Mouse (Mus musculus): ENCODE data around the gene Asphd1. TPM values are rescaled to one million over a fixed set of nuclear protein-coding genes. Genes with fewer than 3 reads are reported as not detected.
A peak's percentile ranks its signal among the peaks of the same experiment; 100 is the strongest.

Asphd1 gene
- polyA plus RNA-seq, 1 experiment: not detected

DNA sequence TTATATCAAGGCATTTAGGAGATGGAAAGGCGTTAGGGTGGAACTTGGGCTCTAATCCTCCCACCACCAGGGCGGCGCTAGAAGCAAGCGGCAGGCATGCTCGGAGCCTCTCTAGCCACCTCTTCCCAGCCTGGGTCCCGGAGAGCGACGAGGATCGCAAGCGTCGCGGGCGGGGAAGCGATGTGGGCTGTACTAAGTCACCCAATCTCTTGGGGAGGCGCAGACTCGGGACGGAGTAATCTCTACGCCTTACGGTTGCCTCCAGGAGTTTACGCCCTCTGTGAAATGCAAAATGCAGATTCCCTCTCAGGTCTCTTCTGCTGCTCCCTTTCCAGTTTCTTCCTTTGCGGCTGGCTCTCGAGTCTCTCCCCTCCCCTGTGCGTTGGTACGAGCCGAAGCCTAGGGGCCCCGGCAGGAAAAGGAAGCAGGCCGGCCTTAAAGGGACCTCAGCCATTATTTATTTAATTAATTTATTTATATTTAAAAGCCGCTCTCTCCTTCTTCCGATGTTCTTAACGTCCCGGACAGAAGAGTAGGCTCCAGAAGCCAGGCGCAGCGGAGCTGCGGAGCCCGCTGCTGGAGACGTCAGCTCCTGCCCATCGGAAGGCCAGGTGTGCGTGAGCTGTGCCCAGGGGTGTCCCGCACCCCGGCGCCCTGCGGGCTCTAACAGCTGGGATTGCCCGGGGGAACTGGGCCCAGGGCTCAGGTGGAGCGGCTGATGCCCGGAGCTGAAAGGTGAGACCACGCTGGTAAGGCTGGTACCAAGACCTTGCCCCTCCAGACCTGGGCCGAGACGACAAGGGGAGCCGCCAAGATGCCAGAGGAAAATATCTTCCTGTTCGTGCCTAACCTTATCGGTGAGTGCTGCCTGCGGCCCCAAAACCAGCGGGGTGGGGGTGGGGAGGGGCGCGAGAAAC is 26.8 kb upstream of the Asphd1 start, which contains the start of gene Cdiptos:
Cdiptos (minus strand) TSS at position 149 of the 917 bp plus-strand sequence.
- under 1% methylated on average over 55 of the region's 55 CpGs for WGBS
- H3K4me1 ChIP-seq (ENCODE audit: control insufficient read depth, insufficient read depth, low read length): peaks cover 3% of the 10 kb centered on the region
- H3K4me3 ChIP-seq (replicated peaks; ENCODE audit: extremely low read depth, low read depth, low read length): peak within 1 kb of the TSS; percentile 83
- TF ChIP-seq POLR2A (IDR thresholded peaks at IDR 0.05; ENCODE audit: borderline replicate concordance, extremely low read depth, low read depth, low read length): no peak; the same call in 1 of the 2 replicates
- TF ChIP-seq CTCF (IDR thresholded peaks at IDR 0.05; ENCODE audit: insufficient read depth, low read length): peak; percentile 87
- peak; percentile 95 for DNase-seq

DNA sequence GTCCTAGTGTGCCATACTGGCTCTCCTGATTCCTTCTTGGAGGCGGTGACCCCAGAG is 26.3 kb upstream of the Asphd1 start, which contains the start of gene Cdipt:
Cdipt (plus strand) TSS at position 22 of the 57 bp plus-strand sequence.
- no peak for DNase-seq
- TF ChIP-seq POLR2A (IDR thresholded peaks at IDR 0.05; ENCODE audit: borderline replicate concordance, extremely low read depth, low read depth, low read length) (no peak), CTCF (IDR thresholded peaks at IDR 0.05; ENCODE audit: insufficient read depth, low read length) (no peak)
- Histone ChIP-seq H3K4me1 (ENCODE audit: control insufficient read depth, insufficient read depth, low read length) (peaks cover 3% of the 10 kb centered on the region), H3K4me3 (replicated peaks; ENCODE audit: extremely low read depth, low read depth, low read length) (peak within 1 kb of the TSS; percentile 83)
- 0% methylated on average over 1 of the region's 1 CpGs for WGBS

DNA sequence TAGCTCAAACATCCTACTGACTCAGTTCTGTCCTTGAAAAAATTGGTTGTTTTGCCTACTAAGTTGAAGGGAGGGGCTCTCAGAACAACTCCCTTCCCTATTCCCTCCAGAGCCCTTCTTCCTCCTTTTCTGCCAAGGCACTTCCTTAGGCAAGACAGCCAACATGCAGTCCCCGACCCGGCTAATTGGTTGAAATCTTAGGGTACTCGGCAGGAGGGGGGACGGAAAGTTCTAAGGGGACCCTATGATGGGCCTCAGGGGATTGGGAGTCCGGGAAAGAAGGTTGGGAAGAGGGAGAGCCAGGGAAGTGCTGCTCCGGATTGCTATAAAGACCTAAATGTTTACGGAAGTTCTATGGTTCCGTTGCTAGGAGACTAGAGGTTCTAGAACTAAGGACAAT is 26.1 kb upstream of the Asphd1 start:
- H3K4me3 ChIP-seq (replicated peaks; ENCODE audit: extremely low read depth, low read depth, low read length): peak overlapping the region; percentile 83
- 4% methylated on average over 8 of the region's 8 CpGs for WGBS
- DNase-seq: no peak
- H3K4me1 ChIP-seq (ENCODE audit: control insufficient read depth, insufficient read depth, low read length): peaks cover 3% of the 10 kb centered on the region
- TF ChIP-seq POLR2A (IDR thresholded peaks at IDR 0.05; ENCODE audit: borderline replicate concordance, extremely low read depth, low read depth, low read length) (no peak), CTCF (IDR thresholded peaks at IDR 0.05; ENCODE audit: insufficient read depth, low read length) (no peak)

DNA sequence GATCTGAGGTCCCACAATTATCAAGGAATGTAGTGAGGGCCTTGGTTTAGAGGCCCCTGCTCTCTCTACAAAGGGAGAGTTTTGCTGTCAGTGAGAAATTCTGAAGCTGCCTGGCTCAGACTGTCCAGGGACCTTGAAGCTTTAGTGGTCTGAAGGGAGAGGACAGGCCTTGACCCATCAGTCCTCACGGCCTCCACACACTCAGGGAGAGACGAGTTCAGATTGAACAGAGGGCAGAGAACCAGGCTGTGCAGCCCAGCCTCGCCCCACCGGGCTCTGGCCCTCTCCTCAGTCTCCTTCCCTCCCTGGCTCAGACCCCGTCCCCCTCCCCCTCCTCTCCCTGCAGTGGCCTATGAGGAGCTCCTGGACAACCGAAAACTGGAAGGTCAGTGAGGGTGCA is 18.0 kb upstream of the Asphd1 start:
- WGBS: 83% methylated on average over 6 of the region's 6 CpGs
- TF ChIP-seq POLR2A (IDR thresholded peaks at IDR 0.05; ENCODE audit: borderline replicate concordance, extremely low read depth, low read depth, low read length) (no peak), CTCF (IDR thresholded peaks at IDR 0.05; ENCODE audit: insufficient read depth, low read length) (no peak)

DNA sequence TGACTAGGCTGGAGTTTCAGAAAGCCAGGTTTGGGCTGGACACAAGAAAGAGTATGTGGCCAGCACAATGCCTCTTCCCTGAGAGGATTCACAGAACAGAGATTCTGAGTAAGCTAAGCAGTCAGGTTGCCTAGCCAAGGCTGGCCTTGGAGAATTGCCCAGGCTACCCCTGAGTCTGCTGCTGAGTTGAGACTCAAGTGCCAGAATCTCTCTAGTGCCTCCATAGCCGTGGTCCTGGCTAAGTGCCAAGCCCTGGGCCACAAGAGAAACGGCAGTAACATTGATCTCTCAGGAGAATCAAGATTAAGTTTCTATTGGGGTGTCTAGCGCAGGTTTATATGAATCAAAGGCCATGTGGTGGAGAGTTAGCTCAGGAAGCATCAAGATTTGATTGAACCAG is 16.2 kb upstream of the Asphd1 start:
- 33% methylated on average over 3 of the region's 3 CpGs for WGBS
- TF ChIP-seq POLR2A (IDR thresholded peaks at IDR 0.05; ENCODE audit: borderline replicate concordance, extremely low read depth, low read depth, low read length) (no peak), CTCF (IDR thresholded peaks at IDR 0.05; ENCODE audit: insufficient read depth, low read length) (no peak)
- Histone ChIP-seq H3K4me1 (ENCODE audit: control insufficient read depth, insufficient read depth, low read length) (no peaks in the 10 kb centered on the region), H3K4me3 (replicated peaks; ENCODE audit: extremely low read depth, low read depth, low read length) (no peak overlapping the region)
- DNase-seq: no peak

More for the DNA sequence above, 18.0 kb upstream of the Asphd1 start:
- DNase-seq: no peak
- no peak overlapping the region for H3K4me3 ChIP-seq (replicated peaks; ENCODE audit: extremely low read depth, low read depth, low read length)
- H3K4me1 ChIP-seq (ENCODE audit: control insufficient read depth, insufficient read depth, low read length): no peaks in the 10 kb centered on the region

DNA sequence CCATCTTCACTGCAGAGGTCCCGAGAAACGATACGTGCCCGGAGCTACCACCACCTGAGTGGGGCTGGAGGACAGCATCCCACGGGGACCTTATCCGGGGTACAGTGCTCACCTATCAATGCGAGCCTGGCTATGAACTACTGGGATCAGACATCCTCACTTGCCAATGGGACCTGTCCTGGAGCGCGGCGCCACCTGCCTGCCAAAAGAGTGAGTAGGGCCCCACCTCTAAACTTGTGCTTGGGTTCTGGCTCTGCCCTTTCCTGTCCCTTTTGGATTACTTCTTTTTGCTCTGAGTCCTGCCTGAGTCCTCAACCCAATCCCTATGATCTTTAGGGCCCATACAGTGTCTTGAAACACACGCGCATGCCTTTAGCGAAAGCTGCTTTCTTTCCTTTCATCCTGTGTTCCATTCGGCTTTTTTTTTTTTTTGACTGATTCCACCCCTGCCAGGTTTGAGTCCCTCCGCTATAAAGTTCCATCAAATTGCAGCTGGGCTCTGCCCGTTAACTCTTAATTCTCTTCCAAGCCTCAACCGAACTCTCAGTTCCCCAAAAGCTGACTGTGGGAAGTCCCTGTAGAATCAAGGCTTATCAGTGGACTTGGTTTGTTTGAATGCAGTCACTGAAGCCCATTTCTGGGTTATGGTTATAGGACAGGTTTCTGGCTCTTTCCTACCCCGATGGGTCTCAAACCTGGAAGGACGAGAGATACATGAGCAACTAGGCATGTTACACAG is 14.3 kb upstream of the Asphd1 start:
- 33% methylated on average over 19 of the region's 19 CpGs for WGBS
- TF ChIP-seq CTCF (IDR thresholded peaks at IDR 0.05; ENCODE audit: insufficient read depth, low read length) (peak; percentile 61), POLR2A (IDR thresholded peaks at IDR 0.05; ENCODE audit: borderline replicate concordance, extremely low read depth, low read depth, low read length) (no peak)
- H3K4me3 ChIP-seq (replicated peaks; ENCODE audit: extremely low read depth, low read depth, low read length): no peak overlapping the region
- 0 out of 2 replicates have a peak, but pooled peaks cover 2% of the 10 kb centered on the region for H3K4me1 ChIP-seq (ENCODE audit: control insufficient read depth, insufficient read depth, low read length)
- DNase-seq: peak; percentile 52

DNA sequence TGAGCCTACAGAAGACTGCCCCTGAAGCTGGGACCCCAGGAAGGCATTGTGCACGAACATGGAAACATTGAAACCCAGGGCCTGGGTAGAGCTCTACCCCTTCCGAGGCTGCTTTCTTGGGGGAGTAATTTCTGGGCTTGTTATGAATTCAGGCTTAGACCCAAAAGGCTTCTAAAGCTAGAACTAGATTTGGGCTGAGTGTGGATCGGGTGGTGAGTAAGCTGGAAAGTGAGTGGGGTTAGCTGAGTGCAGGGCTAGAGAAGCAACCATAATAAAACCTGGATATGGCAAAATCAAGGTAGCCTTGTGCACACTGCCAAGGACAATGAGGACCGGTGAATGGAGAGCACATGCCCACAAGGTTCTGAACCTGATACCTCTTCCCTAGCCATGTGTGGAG is 12.6 kb upstream of the Asphd1 start:
- no peak for DNase-seq
- TF ChIP-seq CTCF (IDR thresholded peaks at IDR 0.05; ENCODE audit: insufficient read depth, low read length) (no peak), POLR2A (IDR thresholded peaks at IDR 0.05; ENCODE audit: borderline replicate concordance, extremely low read depth, low read depth, low read length) (no peak)
- WGBS: 89% methylated on average over 4 of the region's 4 CpGs
- Histone ChIP-seq H3K4me1 (ENCODE audit: control insufficient read depth, insufficient read depth, low read length) (0 out of 2 replicates have a peak, but pooled peaks cover 2% of the 10 kb centered on the region), H3K4me3 (replicated peaks; ENCODE audit: extremely low read depth, low read depth, low read length) (no peak overlapping the region)

DNA sequence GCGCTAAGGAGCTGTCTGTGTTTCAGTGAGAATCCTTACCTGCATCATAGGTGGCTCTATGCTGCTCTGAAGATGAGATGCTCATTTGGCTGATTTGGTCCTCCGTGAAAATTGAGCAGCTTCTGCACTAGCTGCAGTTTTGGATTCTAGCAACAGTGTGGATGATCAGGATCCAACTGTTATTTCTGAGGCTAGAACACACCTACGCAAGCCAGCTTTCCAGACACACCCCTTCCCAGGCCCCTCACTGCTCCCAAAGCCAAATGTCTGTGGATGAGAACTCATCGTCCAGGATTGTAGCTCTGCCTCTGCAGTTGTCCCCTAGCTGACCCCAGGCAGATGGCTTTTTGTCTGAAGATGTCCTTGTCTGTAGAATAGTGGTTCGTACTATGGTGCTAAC is 11.7 kb upstream of the Asphd1 start:
- Histone ChIP-seq H3K4me1 (ENCODE audit: control insufficient read depth, insufficient read depth, low read length) (0 out of 2 replicates have a peak, but pooled peaks cover 2% of the 10 kb centered on the region), H3K4me3 (replicated peaks; ENCODE audit: extremely low read depth, low read depth, low read length) (no peak overlapping the region)
- WGBS: 86% methylated on average over 5 of the region's 5 CpGs
- TF ChIP-seq CTCF (IDR thresholded peaks at IDR 0.05; ENCODE audit: insufficient read depth, low read length): no peak
- no peak for TF ChIP-seq POLR2A (IDR thresholded peaks at IDR 0.05; ENCODE audit: borderline replicate concordance, extremely low read depth, low read depth, low read length)
- no peak for DNase-seq

DNA sequence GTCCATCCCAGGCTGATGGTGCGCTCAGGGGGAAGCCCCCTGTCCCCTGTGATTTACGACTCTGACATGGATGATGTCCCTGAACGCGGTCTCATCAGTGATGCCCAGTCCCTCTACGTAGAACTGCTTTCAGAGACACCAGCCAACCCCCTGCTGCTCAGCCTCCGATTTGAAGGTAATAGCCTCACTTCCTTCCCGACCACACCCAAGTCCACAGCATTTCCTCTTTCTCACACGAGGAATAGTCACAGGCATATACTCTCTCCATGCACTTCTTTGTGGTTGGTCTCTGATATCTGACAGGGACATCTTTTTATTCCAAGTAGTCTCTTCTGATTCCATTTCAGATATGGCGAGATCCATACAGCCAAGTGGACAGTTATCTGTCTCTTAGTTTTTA is 10.4 kb upstream of the Asphd1 start:
- DNase-seq: no peak
- no peak overlapping the region for H3K4me3 ChIP-seq (replicated peaks; ENCODE audit: extremely low read depth, low read depth, low read length)
- H3K4me1 ChIP-seq (ENCODE audit: control insufficient read depth, insufficient read depth, low read length): 0 out of 2 replicates have a peak, but pooled peaks cover 2% of the 10 kb centered on the region
- TF ChIP-seq CTCF (IDR thresholded peaks at IDR 0.05; ENCODE audit: insufficient read depth, low read length): no peak
- no peak for TF ChIP-seq POLR2A (IDR thresholded peaks at IDR 0.05; ENCODE audit: borderline replicate concordance, extremely low read depth, low read depth, low read length)
- 37% methylated on average over 9 of the region's 9 CpGs for WGBS
